Mouse (Mus musculus): ENCODE data around the gene Kif21a.

DNA sequence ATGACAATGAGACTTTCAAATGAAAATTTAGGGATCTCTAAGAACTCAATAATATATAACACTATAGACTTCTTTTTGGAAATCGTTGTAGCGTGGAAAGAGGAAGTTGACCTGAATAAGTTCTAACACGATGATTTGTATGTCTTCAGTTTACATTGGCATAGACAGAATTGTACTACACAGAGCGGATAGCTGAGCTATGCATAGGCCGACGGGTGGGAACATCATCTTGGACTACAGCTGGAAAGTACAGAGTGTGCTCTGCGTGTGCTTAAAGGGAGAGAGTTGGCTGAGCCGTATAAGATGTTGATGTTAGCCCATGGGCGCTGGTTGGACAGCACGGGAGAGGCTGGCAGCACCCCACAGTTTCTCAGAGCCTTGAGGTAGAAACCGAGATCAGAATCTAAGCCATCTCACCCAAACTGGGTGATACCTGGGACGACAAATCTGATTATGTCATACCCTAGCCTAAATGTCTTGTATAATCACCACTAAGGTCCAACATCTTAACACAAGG, 14.6 kb upstream of the Kif21a start:
- TF ChIP-seq UBTF (IDR thresholded peaks at IDR 0.05; ENCODE audit: borderline replicate concordance, insufficient read depth, low read depth, low read length), result no peak
- TF ChIP-seq CTCF (IDR thresholded peaks at IDR 0.05 in 2 of 3, conservative IDR thresholded peaks at IDR 0.05 in 1 of 3; ENCODE audit: control insufficient read depth in 1 of 3, insufficient read depth in 1 of 3, low read depth in 2 of 3, low read length in 3 of 3, poor library complexity in 1 of 3, severe bottlenecking in 1 of 3), result no peak
- no peak for TF ChIP-seq TBP (IDR thresholded peaks at IDR 0.05; ENCODE audit: low read depth, low read length)
